Mouse (Mus musculus): ENCODE measurements around the gene Vegfa. TPM values are rescaled to one million over a fixed set of nuclear protein-coding genes. Genes with fewer than 3 reads are reported as not detected.

The Vegfa gene
- total RNA-seq, 2 experiments from 2014 or later, result 416 to 698 TPM

DNA sequence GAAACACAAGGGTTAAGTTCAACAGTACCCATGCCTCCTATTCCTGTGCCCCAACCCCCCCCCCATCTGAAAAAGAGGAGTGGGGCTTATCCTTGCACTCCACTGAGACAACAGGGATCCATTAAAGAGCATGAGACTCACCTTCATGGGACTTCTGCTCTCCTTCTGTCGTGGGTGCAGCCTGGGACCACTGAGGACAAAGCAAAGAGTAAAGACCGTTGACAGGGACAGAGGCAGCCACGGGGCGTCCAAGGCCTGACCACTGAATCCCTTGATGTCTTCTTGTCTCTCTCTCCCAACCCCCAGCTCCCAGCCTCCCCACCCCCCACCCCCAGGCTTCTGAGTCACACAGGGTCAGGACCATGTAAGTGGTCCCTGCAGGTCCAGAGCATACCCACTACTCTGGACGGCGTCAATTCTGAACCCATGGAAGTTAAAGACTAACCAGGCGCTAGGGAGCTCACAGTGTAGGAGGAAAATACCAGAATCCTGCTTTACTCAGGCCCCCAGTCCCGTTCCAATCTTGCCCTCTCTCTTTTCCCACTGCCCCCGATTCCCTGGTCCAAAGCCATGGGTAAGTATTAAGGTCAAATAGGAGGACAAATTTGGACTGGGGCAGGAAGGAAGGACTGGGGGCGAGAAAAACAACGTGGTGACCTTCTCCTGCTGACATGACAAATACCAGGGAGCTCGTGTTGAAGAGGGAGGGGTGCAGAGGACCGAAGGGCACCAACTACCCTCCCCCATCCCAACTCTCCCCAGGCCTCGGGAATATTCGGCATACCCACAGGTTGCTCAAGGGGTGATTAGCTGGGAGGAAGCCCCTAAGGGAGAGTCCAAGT, 3.7 kb downstream of the Vegfa start:
- peak in 1 of 2 experiments; percentile 53 for DNase-seq (ENCODE audit: low spot score in 2 of 2)

DNA sequence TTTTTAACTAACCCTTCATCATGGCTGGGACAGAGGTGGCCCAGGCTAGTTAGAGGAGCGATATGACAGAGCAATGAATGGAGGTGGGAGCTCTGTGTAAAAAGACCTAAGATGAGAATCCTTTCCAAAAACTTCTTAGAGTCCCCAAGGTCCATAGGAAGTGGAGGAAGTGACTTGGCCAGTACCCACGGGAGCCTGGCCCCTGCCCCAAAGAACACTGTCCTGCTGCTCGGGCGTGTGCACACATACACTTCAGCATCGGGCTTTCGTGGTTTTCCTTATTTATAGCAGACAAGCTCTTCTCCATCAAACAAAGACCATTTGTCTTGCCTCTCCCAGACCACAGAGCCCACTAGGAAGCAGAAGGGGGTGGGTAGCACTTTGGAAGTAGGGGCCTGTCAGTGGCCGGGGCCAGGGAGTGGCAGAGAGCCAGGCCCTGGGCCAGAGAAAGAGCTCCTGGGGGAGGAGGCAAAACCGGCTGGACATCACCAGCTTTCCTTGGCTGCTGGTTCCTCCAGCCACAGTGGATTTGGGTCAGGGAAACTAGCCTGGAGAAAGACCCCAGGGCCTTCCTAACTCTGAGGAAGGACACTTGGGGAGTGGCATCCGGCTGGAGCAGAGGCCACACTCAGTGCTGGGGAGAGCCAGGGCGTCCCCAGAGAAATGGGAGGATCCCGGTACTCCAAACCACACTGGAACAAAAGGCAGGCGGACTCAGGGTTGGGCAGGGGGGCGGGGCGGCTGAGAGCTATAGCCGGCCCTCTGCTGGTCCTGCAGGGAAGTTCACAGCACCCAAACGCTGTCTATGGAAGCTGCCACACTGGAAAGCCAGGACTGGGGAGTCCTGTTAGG, 4.9 kb downstream of the Vegfa start:
- peak; percentile 63 to 66 for DNase-seq (ENCODE audit: low spot score in 2 of 2)

DNA sequence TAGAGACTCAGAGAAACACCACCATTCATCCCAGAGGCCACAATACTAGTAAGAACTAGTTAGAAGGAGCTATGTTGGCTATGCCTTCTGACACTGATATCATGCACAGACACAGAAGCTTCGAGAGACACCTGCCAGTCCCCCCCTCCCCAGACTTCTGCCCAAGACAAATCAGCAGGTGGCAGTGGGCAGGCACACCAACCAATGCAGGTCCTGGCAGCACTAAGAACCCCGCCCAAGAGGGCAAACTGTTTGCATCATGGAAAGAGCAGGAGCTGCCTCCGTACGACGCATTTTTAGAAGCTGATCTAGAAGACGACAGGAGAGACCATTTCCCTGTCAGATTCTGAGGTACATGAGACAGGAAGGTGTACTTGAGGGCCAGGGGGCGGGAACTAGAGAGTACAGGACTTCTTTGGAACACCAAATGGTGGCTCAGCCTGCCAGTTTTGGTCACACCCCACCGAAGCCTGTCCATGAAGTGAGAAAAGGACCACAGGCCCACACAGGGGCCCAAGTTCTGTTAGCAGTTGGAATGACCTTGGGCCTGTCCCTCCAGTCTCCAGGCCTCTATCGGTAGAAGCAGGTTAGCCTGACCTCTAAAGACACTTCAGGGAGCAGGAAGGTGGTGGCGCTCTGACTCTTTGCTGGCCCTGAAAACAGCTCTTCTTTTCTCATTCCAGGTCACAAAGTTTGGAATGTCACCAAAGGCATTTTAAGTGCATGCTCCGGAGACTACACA, 6.1 kb downstream of the Vegfa start:
- DNase-seq (ENCODE audit: low spot score in 2 of 2), result no peak

- no peak for DNase-seq (ENCODE audit: low spot score in 2 of 2)
Measured at GRCm38 (mm10) chr17:46025207-46025606, 7.0 kb downstream of the Vegfa start.

- no peak for DNase-seq (ENCODE audit: low spot score in 2 of 2)
Measured at GRCm38 (mm10) chr17:46024192-46024591, 8.0 kb downstream of the Vegfa start.

- no peak for DNase-seq (ENCODE audit: low spot score in 2 of 2)
Measured at GRCm38 (mm10) chr17:46023572-46023971, 8.6 kb downstream of the Vegfa start.

DNA sequence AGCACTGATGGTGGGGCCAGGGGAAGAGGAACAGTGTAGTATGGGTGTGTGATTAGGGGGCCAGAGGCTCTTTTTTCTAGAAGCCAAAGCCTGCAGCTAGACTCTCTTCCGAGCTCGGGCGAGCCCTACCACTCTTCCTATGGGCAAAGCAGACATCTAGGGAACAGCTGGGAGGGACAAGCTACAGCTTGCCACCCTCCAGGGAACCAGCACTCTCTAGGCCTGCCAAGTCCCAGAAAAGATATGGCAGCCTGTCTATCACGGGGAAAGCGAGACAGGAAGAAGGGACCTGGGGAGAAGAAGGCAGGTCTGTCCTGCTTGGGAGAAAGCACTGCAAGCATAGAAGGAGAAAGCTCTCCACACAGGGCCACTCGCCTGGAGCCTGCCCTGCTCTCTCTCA, 9.2 kb downstream of the Vegfa start:
- DNase-seq (ENCODE audit: low spot score in 2 of 2), result no peak

GRCm38 (mm10) chr17:46022427-46022826, 9.7 kb downstream of the Vegfa start:
- DNase-seq (ENCODE audit: low spot score in 2 of 2), result no peak

DNA sequence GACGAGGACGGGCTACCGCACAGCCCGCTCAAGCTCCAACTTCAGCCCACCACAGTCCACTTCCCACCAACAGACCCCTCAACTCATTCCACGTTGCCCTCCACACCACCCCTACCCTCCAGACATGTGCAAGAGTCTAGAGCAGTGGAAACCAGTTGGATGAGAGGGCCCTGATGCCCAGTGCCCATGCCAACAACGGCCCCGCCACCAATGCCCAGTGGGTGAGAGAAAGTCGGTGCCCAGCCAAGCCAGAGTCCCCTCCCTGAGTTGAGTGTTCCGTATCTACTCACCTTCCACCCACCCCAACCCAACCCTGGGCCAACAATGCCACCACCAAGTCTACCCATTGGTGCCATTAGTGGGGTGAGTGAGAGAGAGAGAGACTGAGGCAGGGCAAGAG, 10.4 kb downstream of the Vegfa start:
- DNase-seq (ENCODE audit: low spot score in 2 of 2), result no peak

- DNase-seq (ENCODE audit: low spot score in 2 of 2), result no peak
Measured at GRCm38 (mm10) chr17:46021173-46021572, 11.0 kb downstream of the Vegfa start.

DNA sequence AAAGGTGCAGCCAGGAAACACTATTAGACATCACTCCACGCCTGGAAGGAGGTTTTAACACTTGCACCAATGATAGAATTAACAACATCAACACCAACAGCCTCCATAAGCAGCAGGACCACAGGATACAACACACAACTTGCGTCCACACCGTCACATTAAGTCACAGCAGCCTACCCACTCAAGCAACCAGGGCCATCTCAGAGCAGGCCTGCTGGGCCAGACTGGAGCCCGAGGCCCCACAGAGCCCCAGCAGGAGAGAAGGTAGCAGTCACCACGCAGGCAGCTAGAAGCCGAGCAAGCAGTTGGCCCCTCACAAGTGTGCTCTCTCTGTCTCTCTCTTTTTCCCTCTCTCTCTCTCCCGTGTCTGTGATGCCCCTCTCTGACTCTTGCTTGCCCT, 11.6 kb downstream of the Vegfa start:
- DNase-seq (ENCODE audit: low spot score in 2 of 2), result no peak

DNA sequence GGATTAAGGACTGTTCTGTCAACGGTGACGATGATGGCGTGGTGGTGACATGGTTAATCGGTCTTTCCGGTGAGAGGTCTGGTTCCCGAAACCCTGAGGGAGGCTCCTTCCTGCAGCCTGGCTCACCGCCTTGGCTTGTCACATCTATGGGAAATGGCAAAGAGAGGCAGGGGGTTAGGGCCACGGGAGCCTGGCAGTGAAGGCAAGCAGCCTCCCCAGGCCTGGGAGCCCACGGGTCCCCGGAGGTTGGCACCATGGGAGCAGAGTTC, 13.5 kb downstream of the Vegfa start:
- DNase-seq (ENCODE audit: low spot score in 2 of 2), result no peak

- no peak for DNase-seq (ENCODE audit: low spot score in 2 of 2)
Measured at GRCm38 (mm10) chr17:46017946-46018735, 14.0 kb downstream of the Vegfa start.

- no peak for DNase-seq (ENCODE audit: low spot score in 2 of 2)
Measured at GRCm38 (mm10) chr17:46016617-46017016, 15.6 kb downstream of the Vegfa start.

- no peak for DNase-seq (ENCODE audit: low spot score in 2 of 2)
Measured at GRCm38 (mm10) chr17:46015967-46016366, 16.2 kb downstream of the Vegfa start.

DNA sequence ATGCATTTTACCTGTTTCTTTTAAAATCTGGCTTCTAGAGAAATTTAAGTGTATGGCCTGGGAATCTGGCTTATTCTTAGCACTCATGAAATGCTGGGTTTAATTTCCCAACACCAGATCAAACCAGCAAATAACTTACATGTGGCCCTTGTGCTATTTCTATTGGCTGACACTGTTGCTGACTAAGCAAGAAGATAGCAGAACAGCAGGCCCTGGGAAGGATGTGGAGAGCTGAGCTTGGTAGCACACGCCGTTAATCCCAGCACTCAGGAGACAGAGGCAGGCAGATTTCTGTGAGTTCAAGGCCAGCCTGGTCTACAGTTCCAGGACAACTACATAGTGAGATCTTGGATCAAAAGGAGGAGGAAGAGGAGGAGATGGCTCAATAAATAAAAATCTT, 17.2 kb downstream of the Vegfa start:
- no peak for DNase-seq (ENCODE audit: low spot score in 2 of 2)

GRCm38 (mm10) chr17:46013549-46013948, 18.6 kb downstream of the Vegfa start:
- no peak for DNase-seq (ENCODE audit: low spot score in 2 of 2)

- DNase-seq (ENCODE audit: low spot score in 2 of 2), result no peak
Measured at GRCm38 (mm10) chr17:46012211-46012610, 20.0 kb downstream of the Vegfa start.

DNA sequence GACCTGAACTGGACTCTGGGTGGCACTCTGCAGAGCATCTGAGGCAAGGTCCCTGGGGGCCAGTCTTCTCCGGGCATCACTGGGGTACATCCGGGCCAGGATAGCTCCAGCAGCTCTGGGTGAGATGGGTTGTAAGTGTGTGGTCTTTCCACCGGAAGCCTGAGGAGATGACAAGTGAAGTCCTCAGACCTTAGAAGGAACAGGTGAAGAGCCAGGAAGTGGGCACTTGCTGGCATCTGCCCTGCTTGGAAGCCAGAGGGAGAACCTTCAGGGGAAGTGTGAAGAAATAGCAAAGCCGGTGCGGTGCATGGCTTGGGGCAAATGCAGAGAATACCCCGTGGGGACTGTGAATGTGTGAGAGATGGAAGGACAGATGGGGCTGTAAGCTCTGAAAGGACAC, 21.7 kb downstream of the Vegfa start:
- no peak for DNase-seq (ENCODE audit: low spot score in 2 of 2)

DNA sequence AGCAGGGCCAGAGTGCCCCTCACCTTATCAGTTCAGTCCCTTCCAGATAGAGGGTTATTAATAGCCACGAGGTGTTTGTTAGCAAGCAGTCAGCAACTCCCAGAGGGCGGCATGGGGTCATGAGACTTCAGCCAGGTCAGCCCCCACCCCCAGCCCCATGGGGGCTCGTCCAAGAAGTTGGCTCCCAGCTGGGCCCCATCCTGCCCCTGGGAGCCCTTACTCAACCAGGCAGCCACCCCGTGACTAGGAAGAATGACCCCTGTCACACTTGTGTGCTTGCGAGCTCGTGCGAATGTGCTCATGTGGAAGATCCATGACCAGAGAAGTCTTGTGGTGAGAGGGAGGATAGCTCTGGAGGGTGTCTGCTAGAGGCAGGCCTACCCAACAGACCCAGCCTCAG, 23.0 kb downstream of the Vegfa start:
- no peak for DNase-seq (ENCODE audit: low spot score in 2 of 2)

DNA sequence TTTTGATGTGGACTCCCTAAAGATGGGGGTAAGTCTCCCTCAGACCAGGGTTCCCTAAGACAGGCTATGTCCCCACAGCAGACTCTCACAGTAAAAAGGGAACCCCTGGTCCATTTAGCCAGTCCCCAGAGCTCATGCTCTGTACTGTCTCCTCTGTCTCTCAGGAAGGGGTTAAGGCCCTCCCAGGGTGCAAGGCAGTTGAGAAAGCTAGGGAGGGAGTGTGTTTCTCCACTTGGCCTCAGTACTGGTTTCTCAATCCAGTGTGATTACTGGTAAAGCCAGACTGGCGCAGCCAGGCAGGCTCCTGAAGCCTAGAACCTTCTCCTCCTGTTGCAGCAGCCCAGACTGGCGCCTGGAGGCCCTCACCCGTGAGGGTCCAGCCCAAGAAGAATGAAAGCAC, 26.7 kb downstream of the Vegfa start:
- DNase-seq (ENCODE audit: low spot score in 2 of 2), result no peak

Data from adrenal gland, adult 18-20 months (tissue).